Mouse (Mus musculus) ovary, postnatal 36 days (tissue): ENCODE data around the gene Olfr1231.

Experiments used
- DNase-seq: peaks from one replicate; pipeline ENCODE4 v3.0.0; 2022; ENCODE audit warnings: low spot score, mixed read lengths

The Olfr1231 gene

DNA sequence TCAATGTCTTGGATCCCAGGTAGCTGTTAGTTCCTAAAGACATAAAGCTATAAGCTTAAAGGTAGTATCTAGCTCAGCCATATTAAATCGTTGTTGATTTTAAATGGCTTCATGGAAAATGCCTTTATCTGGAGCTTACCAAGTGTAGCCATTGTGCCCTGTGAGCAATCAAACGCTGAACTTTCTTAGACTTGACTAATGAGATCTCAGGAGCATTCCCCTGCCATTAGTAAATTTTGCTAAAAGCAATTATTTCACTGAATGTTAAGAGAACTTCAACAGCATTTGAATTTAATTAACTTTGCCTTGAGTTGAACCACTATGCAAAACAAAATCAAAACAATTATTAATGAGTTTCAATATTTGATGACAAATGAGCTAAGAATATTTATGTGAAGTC lies at the start of gene Olfr1231:
Gene Olfr1231, minus strand, starts transcription at position 101 of the 400 bp plus-strand sequence.
- no peak for DNase-seq

GRCm38 (mm10) chr2:89342298-89342697 lies 35.4 kb upstream of the Olfr1231 start, which contains the start of gene Olfr1233:
Gene Olfr1233 (minus strand): TSS chr2:89342398.
- no peak for DNase-seq

- DNase-seq: no peak
Observed at GRCm38 (mm10) chr2:89329575-89329974, 22.7 kb upstream of the Olfr1231 start, which contains the start of gene Olfr1232. Gene Olfr1232 (minus strand): TSS chr2:89329675.

DNA sequence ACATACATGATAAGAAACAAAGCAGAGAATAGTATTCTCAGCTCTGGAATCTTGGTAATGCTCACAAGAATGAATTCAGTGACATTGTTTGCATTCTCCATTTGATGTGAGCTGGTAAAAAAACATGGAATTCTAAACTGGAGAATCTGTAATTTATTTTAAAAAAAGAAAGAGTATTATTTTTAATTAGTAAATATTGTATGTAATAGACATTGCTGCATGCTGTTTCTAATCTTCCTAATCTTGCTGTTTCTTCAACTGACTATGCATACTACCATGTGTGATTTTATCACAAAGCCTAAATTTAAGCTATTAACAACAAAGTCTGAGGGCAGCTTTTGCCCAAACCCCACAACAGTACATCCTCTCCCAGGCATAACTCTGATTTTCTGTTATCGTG lies 9.7 kb downstream of the Olfr1231 start, which contains the start of gene Olfr1230:
Gene Olfr1230, minus strand, starts transcription at position 101 of the 400 bp plus-strand sequence.
- DNase-seq: no peak

- DNase-seq: no peak
Observed at GRCm38 (mm10) chr2:89287914-89288313, 19.0 kb downstream of the Olfr1231 start, which contains the start of gene Olfr1229. Gene Olfr1229 (minus strand): TSS chr2:89288014.

- DNase-seq: no peak
Observed at GRCm38 (mm10) chr2:89253962-89254361, 52.9 kb downstream of the Olfr1231 start, which contains the start of gene Olfr1228. Gene Olfr1228 (minus strand): TSS chr2:89254062.
